Mouse (Mus musculus): ENCODE measurements around the gene Zfp853.

DNA sequence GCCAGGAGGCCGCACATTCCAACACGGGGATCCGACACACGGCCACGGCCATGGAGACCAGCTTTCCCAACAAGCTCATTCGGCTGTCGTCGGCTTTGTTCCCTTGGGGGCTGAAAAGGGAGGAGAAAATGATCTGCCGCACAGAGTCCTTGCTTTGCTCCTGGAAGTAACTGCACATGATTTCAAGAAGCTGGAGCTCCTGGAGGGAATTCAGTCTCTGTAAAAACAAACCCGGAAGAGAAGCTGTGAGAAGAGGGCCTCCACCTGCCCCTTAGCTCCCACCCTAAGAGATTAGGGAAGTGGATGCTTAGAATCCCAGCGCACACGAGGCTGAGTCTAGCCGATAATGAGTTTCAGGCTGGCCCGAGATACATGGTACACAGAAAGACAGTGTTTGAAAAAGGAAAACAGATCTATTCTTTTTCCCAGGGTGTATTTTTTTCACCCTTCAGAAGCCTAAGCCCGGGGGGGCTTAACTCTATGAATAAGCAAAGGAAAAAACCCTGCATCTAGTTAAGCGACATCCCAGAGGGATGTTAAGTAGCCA, 20.8 kb upstream of the Zfp853 start:
- TF ChIP-seq CTCF (IDR thresholded peaks at IDR 0.05; ENCODE audit: control insufficient read depth, insufficient read depth, insufficient read length) (no peak), MYOD1 (IDR thresholded peaks at IDR 0.05; ENCODE audit: control insufficient read depth, insufficient read length, low read depth) (no peak), MAX (IDR thresholded peaks at IDR 0.05) (no peak), MYOG (IDR thresholded peaks at IDR 0.05; ENCODE audit: control insufficient read depth, extremely low read depth, insufficient read length) (no peak)
